Mouse (Mus musculus): ENCODE data around the gene Pdgfc.

GRCm38 (mm10) chr3:81211666-81212065 is 175.4 kb downstream of the Pdgfc start:
- TF ChIP-seq CTCF (IDR thresholded peaks at IDR 0.05; ENCODE audit: low read depth, low read length): no peak
- no peak for TF ChIP-seq POLR2A (IDR thresholded peaks at IDR 0.05; ENCODE audit: extremely low read depth, insufficient read depth, low read length)

All from liver, adult 2 months (tissue).